Mouse (Mus musculus): ENCODE measurements around the gene Hunk. TPM values are rescaled to one million over a fixed set of nuclear protein-coding genes. Genes with fewer than 3 reads are reported as not detected.
A peak's percentile ranks its signal among the peaks of the same experiment; 100 is the strongest.

Hunk gene
- total and polyA plus RNA-seq, 3 experiments = 0.44 to 0.59 (median 0.53) TPM

GRCm38 (mm10) chr16:90440654-90441053 is 54.8 kb downstream of the Hunk start:
- H3K4me1 ChIP-seq (ENCODE audit: control insufficient read depth, insufficient read depth, low read length) = no peaks in the 10 kb centered on the region
- DNase-seq = no peak
- no peak for TF ChIP-seq POLR2A (IDR thresholded peaks at IDR 0.05; ENCODE audit: insufficient read depth, low read depth, low read length)
- no peak for TF ChIP-seq EP300 (IDR thresholded peaks at IDR 0.05; ENCODE audit: insufficient read depth, low read depth, low read length)
- no peak for TF ChIP-seq CTCF (IDR thresholded peaks at IDR 0.05)

GRCm38 (mm10) chr16:90442991-90443390 is 57.2 kb downstream of the Hunk start:
- Histone ChIP-seq H3K4me3 (no peak overlapping the region), H3K79me2 (replicated peaks; ENCODE audit: control insufficient read depth, insufficient read depth, low read length) (no peaks in the 10 kb centered on the region), H3K27me3 (ENCODE audit: control insufficient read depth, insufficient read depth, low read length) (no peaks in the 10 kb centered on the region), H3K27ac (no peak overlapping the region), H3K4me1 (ENCODE audit: control insufficient read depth, insufficient read depth, low read length) (no peaks in the 10 kb centered on the region), H3K36me3 (ENCODE audit: control insufficient read depth, insufficient read depth, low read length) (no peaks in the 10 kb centered on the region), H3K9ac (ENCODE audit: low read depth, low read length) (no peak overlapping the region)
- TF ChIP-seq POLR2A (IDR thresholded peaks at IDR 0.05; ENCODE audit: insufficient read depth, low read depth, low read length) (no peak), EP300 (IDR thresholded peaks at IDR 0.05; ENCODE audit: insufficient read depth, low read depth, low read length) (no peak), CTCF (IDR thresholded peaks at IDR 0.05) (no peak)
- 79% methylated on average over 6 of the region's 6 CpGs for WGBS
- no peak for DNase-seq
- intact Hi-C loops (cut with DNase I) = no loop called here

More at GRCm38 (mm10) chr16:90440654-90441053, 54.8 kb downstream of the Hunk start:
- Histone ChIP-seq H3K9ac (ENCODE audit: low read depth, low read length) (no peak overlapping the region), H3K36me3 (ENCODE audit: control insufficient read depth, insufficient read depth, low read length) (no peaks in the 10 kb centered on the region), H3K27me3 (ENCODE audit: control insufficient read depth, insufficient read depth, low read length) (no peaks in the 10 kb centered on the region), H3K4me3 (no peak overlapping the region), H3K79me2 (replicated peaks; ENCODE audit: control insufficient read depth, insufficient read depth, low read length) (no peaks in the 10 kb centered on the region), H3K27ac (no peak overlapping the region)
- intact Hi-C loops (cut with DNase I) = no loop called here
- WGBS = 84% methylated on average over 10 of the region's 10 CpGs

- Histone ChIP-seq H3K27ac (peak overlapping the region; percentile 23; the same call in 1 of the 2 replicates), H3K4me1 (ENCODE audit: control insufficient read depth, insufficient read depth, low read length) (0 out of 2 replicates have a peak, but pooled peaks cover 1% of the 10 kb centered on the region), H3K4me3 (no peak overlapping the region), H3K79me2 (replicated peaks; ENCODE audit: control insufficient read depth, insufficient read depth, low read length) (no peaks in the 10 kb centered on the region), H3K27me3 (ENCODE audit: control insufficient read depth, insufficient read depth, low read length) (no peaks in the 10 kb centered on the region), H3K36me3 (ENCODE audit: control insufficient read depth, insufficient read depth, low read length) (no peaks in the 10 kb centered on the region), H3K9ac (ENCODE audit: low read depth, low read length) (no peak overlapping the region)
- DNase-seq = peak in 1 of 2 experiments; percentile 59
- intact Hi-C loops (cut with DNase I) = loop anchor here (5.0 kb wide), 1 partner anchor 259 kb away; no protein-coding TSS in a partner anchor
- WGBS = 34% methylated on average over 11 of the region's 11 CpGs
- TF ChIP-seq POLR2A (IDR thresholded peaks at IDR 0.05; ENCODE audit: insufficient read depth, low read depth, low read length) = no peak
- TF ChIP-seq CTCF (IDR thresholded peaks at IDR 0.05) = peak; percentile 12; the same call in 1 of the 2 replicates
Measured at GRCm38 (mm10) chr16:90453197-90453596, 67.4 kb downstream of the Hunk start.

DNA sequence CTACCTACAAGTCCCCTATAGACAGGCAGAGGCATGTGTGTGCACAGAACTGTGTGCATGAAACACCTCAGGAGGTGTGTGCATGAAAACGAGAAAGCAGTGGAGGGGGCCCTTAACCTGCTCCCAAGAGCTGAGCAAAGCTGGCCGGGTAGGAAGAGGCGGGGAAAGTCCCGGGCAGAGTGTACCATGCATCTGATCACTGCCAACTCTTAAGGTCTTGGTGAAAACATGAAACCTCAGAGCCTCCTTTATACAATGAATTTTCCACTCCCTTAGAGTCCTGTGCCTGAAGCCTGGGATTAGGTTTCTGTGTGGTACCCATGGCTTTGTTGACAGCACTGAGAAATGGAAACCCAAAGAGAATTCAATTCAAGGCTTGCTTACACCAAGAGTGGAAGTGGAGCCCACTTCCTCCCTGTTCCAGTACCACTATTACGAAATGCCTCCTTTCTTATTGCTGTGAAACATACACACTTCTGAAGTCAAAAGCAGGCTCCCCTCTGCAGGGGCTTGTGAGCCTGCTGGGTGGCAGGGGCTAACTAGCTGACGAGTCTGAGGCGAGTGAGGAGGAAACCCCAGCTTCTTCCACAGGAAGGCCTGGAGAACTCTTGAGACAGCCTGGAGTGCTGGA is 70.8 kb downstream of the Hunk start:
- Histone ChIP-seq H3K9ac (ENCODE audit: low read depth, low read length) (no peak overlapping the region), H3K79me2 (replicated peaks; ENCODE audit: control insufficient read depth, insufficient read depth, low read length) (no peaks in the 10 kb centered on the region), H3K4me3 (no peak overlapping the region), H3K36me3 (ENCODE audit: control insufficient read depth, insufficient read depth, low read length) (no peaks in the 10 kb centered on the region), H3K27ac (no peak overlapping the region), H3K4me1 (ENCODE audit: control insufficient read depth, insufficient read depth, low read length) (peaks cover 6% of the 10 kb centered on the region), H3K27me3 (ENCODE audit: control insufficient read depth, insufficient read depth, low read length) (no peaks in the 10 kb centered on the region)
- DNase-seq = no peak
- intact Hi-C loops (cut with DNase I) = loop anchor here (5.0 kb wide), 1 partner anchor 69 kb away; the partner anchor contains the start of gene Hunk
- TF ChIP-seq CTCF (IDR thresholded peaks at IDR 0.05) = no peak
- no peak for TF ChIP-seq EP300 (IDR thresholded peaks at IDR 0.05; ENCODE audit: insufficient read depth, low read depth, low read length)
- TF ChIP-seq POLR2A (IDR thresholded peaks at IDR 0.05; ENCODE audit: insufficient read depth, low read depth, low read length) = no peak
- 82% methylated on average over 7 of the region's 7 CpGs for WGBS

GRCm38 (mm10) chr16:90458899-90459610 is 73.2 kb downstream of the Hunk start:
- Histone ChIP-seq H3K79me2 (replicated peaks; ENCODE audit: control insufficient read depth, insufficient read depth, low read length) (no peaks in the 10 kb centered on the region), H3K4me1 (ENCODE audit: control insufficient read depth, insufficient read depth, low read length) (peaks cover 6% of the 10 kb centered on the region), H3K36me3 (ENCODE audit: control insufficient read depth, insufficient read depth, low read length) (no peaks in the 10 kb centered on the region), H3K27me3 (ENCODE audit: control insufficient read depth, insufficient read depth, low read length) (no peaks in the 10 kb centered on the region), H3K9ac (ENCODE audit: low read depth, low read length) (no peak overlapping the region), H3K27ac (no peak overlapping the region; the same call in 1 of the 2 replicates), H3K4me3 (no peak overlapping the region)
- WGBS = 25% methylated on average over 11 of the region's 11 CpGs
- DNase-seq = peak; percentile 29 to 50
- intact Hi-C loops (cut with DNase I) = loop anchor here (5.0 kb wide), 1 partner anchor 72 kb away; the partner anchor contains the start of gene Hunk
- no peak for TF ChIP-seq CTCF (IDR thresholded peaks at IDR 0.05)
- TF ChIP-seq POLR2A (IDR thresholded peaks at IDR 0.05; ENCODE audit: insufficient read depth, low read depth, low read length) = no peak
- no peak for TF ChIP-seq EP300 (IDR thresholded peaks at IDR 0.05; ENCODE audit: insufficient read depth, low read depth, low read length)
